Mouse (Mus musculus): ENCODE data around the gene Col6a3.

DNA sequence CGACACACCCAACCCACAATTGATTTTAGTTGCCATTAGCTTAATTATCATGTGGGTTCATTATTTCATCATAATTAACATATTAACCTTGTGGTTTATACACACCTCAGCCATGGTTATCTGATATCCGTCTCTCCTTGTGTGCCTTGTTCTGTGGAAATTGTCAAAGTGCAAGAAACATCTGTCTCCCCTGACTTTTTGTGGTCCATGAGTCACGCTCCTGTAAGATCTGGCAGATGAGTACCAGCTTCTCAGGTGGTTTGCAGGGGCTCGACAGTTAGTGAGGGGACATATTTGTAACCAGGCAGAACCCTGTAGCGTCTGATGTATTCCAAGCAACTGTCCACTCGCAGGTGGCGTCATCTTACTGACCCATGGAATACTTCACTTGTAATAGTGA, 101.1 kb downstream of the Col6a3 start:
- TF ChIP-seq CTCF (IDR thresholded peaks at IDR 0.05; ENCODE audit: control insufficient read depth, insufficient read depth, insufficient read length) = no peak
- TF ChIP-seq FOSL1 (IDR thresholded peaks at IDR 0.05; ENCODE audit: insufficient read depth, low read length, poor library complexity, severe bottlenecking) = no peak
- no peak for TF ChIP-seq CEBPB (IDR thresholded peaks at IDR 0.05; ENCODE audit: low read depth)
- no peak for TF ChIP-seq USF1 (IDR thresholded peaks at IDR 0.05; ENCODE audit: low read depth)
- TF ChIP-seq MAX (IDR thresholded peaks at IDR 0.05) = no peak
- TF ChIP-seq MYOG (IDR thresholded peaks at IDR 0.05; ENCODE audit: control insufficient read depth, extremely low read depth, insufficient read length) = no peak
- peak; percentile 77 for TF ChIP-seq MYOD1 (IDR thresholded peaks at IDR 0.05; ENCODE audit: control insufficient read depth, insufficient read length, low read depth)
